Mouse (Mus musculus) heart, postnatal 0 days (tissue): ENCODE measurements around the gene Rgs5.

ENCODE experiments used
- CTCF ChIP-seq: IDR thresholded peaks from 2 replicates; pipeline ENCODE4 v1.5.1; 2016; ENCODE audit warnings: antibody characterized with exemption, control low read depth, low read depth
- EP300 ChIP-seq: IDR thresholded peaks from 2 replicates; pipeline ENCODE4 v1.6.1; 2016; ENCODE audit warnings: antibody characterized with exemption, low read depth

- no peak for TF ChIP-seq CTCF
- TF ChIP-seq EP300, result no peak
These were observed 49.2 kb downstream of the Rgs5 start for GRCm38 (mm10) chr1:169704395-169705087.
